Mouse (Mus musculus) splenic B cell, adult 2 months (primary cell): ENCODE results near the gene Atg13.

ENCODE experiments used
- DNase-seq: peaks from one replicate; pipeline ENCODE4 v3.0.0-alpha.2; 2011; ENCODE audit warnings: low read depth, low spot score
- H3K27me3 ChIP-seq: 2 replicates; pipeline ENCODE4 v1.6.1; 2012; ENCODE audit warnings: mild to moderate bottlenecking, low read length, moderate library complexity, mixed read lengths; ENCODE audit not compliant: control insufficient read depth, poor library complexity, insufficient read depth, severe bottlenecking
- H3K36me3 ChIP-seq: 2 replicates; pipeline ENCODE4 v1.6.1; 2012; ENCODE audit warnings: mild to moderate bottlenecking, low read length, moderate library complexity, mixed read lengths; ENCODE audit not compliant: control insufficient read depth, poor library complexity, insufficient read depth, severe bottlenecking

Atg13 gene

GRCm38 (mm10) chr2:91711256-91711925, 1.0 kb upstream of the Atg13 start:
- Histone ChIP-seq H3K36me3 (peaks cover 2% of the 10 kb centered on the region; the same call in 1 of the 2 replicates), H3K27me3 (no peaks in the 10 kb centered on the region)
- DNase-seq: no peak

GRCm38 (mm10) chr2:91708361-91708760, 2.0 kb downstream of the Atg13 start:
- Histone ChIP-seq H3K27me3 (no peaks in the 10 kb centered on the region), H3K36me3 (no peaks in the 10 kb centered on the region; the same call in 1 of the 2 replicates)
- DNase-seq: no peak

GRCm38 (mm10) chr2:91706456-91706855, 3.9 kb downstream of the Atg13 start:
- no peak for DNase-seq
- Histone ChIP-seq H3K27me3 (no peaks in the 10 kb centered on the region), H3K36me3 (no peaks in the 10 kb centered on the region; the same call in 1 of the 2 replicates)

- no peak for DNase-seq
- no peaks in the 10 kb centered on the region; the same call in 1 of the 2 replicates for H3K36me3 ChIP-seq
- no peaks in the 10 kb centered on the region for H3K27me3 ChIP-seq
Observed at GRCm38 (mm10) chr2:91705736-91706135, 4.6 kb downstream of the Atg13 start.

- H3K27me3 ChIP-seq: no peaks in the 10 kb centered on the region
- no peaks in the 10 kb centered on the region for H3K36me3 ChIP-seq
- DNase-seq: no peak
Observed at GRCm38 (mm10) chr2:91701366-91701765, 9.0 kb downstream of the Atg13 start.

- H3K27me3 ChIP-seq: no peaks in the 10 kb centered on the region
- no peak for DNase-seq
- H3K36me3 ChIP-seq: peaks cover 4% of the 10 kb centered on the region; the same call in 1 of the 2 replicates
Observed at GRCm38 (mm10) chr2:91699225-91699624, 11.2 kb downstream of the Atg13 start.

- Histone ChIP-seq H3K27me3 (no peaks in the 10 kb centered on the region), H3K36me3 (peaks cover 4% of the 10 kb centered on the region; the same call in 1 of the 2 replicates)
- DNase-seq: no peak
Observed at GRCm38 (mm10) chr2:91696225-91696590, 14.2 kb downstream of the Atg13 start.

GRCm38 (mm10) chr2:91695436-91696224, 14.7 kb downstream of the Atg13 start:
- no peak for DNase-seq
- Histone ChIP-seq H3K36me3 (peaks cover 6% of the 10 kb centered on the region; the same call in 1 of the 2 replicates), H3K27me3 (no peaks in the 10 kb centered on the region)

GRCm38 (mm10) chr2:91689452-91689851, 20.9 kb downstream of the Atg13 start:
- H3K36me3 ChIP-seq: peaks cover 7% of the 10 kb centered on the region

GRCm38 (mm10) chr2:91683919-91684318, 26.5 kb downstream of the Atg13 start:
- H3K36me3 ChIP-seq: peaks cover 5% of the 10 kb centered on the region
- H3K27me3 ChIP-seq: no peaks in the 10 kb centered on the region
- no peak for DNase-seq

More at GRCm38 (mm10) chr2:91689452-91689851, 20.9 kb downstream of the Atg13 start:
- H3K27me3 ChIP-seq: no peaks in the 10 kb centered on the region
- DNase-seq: no peak

- Histone ChIP-seq H3K27me3 (no peaks in the 10 kb centered on the region), H3K36me3 (peaks cover 12% of the 10 kb centered on the region)
- DNase-seq: peak; percentile 33
Observed at GRCm38 (mm10) chr2:91682850-91683249, 27.5 kb downstream of the Atg13 start.

- Histone ChIP-seq H3K36me3 (peaks cover 18% of the 10 kb centered on the region), H3K27me3 (no peaks in the 10 kb centered on the region)
- DNase-seq: no peak
Observed at GRCm38 (mm10) chr2:91676961-91677360, 33.4 kb downstream of the Atg13 start.

- no peaks in the 10 kb centered on the region for H3K27me3 ChIP-seq
- no peak for DNase-seq
- peaks cover 17% of the 10 kb centered on the region for H3K36me3 ChIP-seq
Observed at GRCm38 (mm10) chr2:91676420-91676819, 34.0 kb downstream of the Atg13 start.

- Histone ChIP-seq H3K36me3 (peaks cover 17% of the 10 kb centered on the region), H3K27me3 (no peaks in the 10 kb centered on the region)
- DNase-seq: no peak
Observed at GRCm38 (mm10) chr2:91674895-91675294, 35.5 kb downstream of the Atg13 start.

GRCm38 (mm10) chr2:91673587-91673986, 36.8 kb downstream of the Atg13 start:
- Histone ChIP-seq H3K27me3 (no peaks in the 10 kb centered on the region), H3K36me3 (peaks cover 19% of the 10 kb centered on the region)
- DNase-seq: no peak
